Mouse (Mus musculus) intestine, embryonic 14.5 days (tissue): ENCODE results near the gene Tdrd7. TPM values are rescaled to one million over a fixed set of nuclear protein-coding genes. Genes with fewer than 3 reads are reported as not detected.

Experiments
- ATAC-seq: fragments of 200-750 bp; cut with Nextera tagmentation; replicated peaks from 2 replicates; pipeline ENCODE4 v1.8.0; 2017; ENCODE audit warnings: low read depth, moderate number of reproducible peaks, moderate TSS enrichment, moderate library complexity; ENCODE audit not compliant: low FRiP score, low TSS enrichment
- DNase-seq: peaks from one replicate; pipeline ENCODE4 v3.0.0-alpha.2; 2018; ENCODE audit warnings: low spot score
- H3K27ac ChIP-seq: fragments of 300-500 bp; sonication (generic); 2 replicates; pipeline ENCODE4 v1.5.1; 2014; ENCODE audit warnings: low read depth, mild to moderate bottlenecking, control low read depth
- H3K27me3 ChIP-seq: fragments of 300-500 bp; sonication (generic); replicated peaks from 2 replicates; pipeline ENCODE4 v1.6.1; 2014; ENCODE audit warnings: low read length, control low read depth; ENCODE audit not compliant: control insufficient read depth, insufficient read depth
- H3K36me3 ChIP-seq: fragments of 300-500 bp; sonication (generic); 2 replicates; pipeline ENCODE4 v1.6.1; 2014; ENCODE audit warnings: low read length, control low read depth; ENCODE audit not compliant: control insufficient read depth, insufficient read depth
- H3K4me1 ChIP-seq: fragments of 300-500 bp; sonication (generic); replicated peaks from 2 replicates; pipeline ENCODE4 v1.6.1; 2014; ENCODE audit warnings: low read length, control low read depth, mixed read lengths; ENCODE audit not compliant: control insufficient read depth, insufficient read depth
- H3K4me2 ChIP-seq: fragments of 300-500 bp; sonication (generic); 2 replicates; pipeline ENCODE4 v1.6.1; 2014; ENCODE audit warnings: low read length
- H3K4me3 ChIP-seq: fragments of 300-500 bp; sonication (generic); 2 replicates; pipeline ENCODE4 v1.5.1; 2014; ENCODE audit warnings: low read depth, low read length, control low read depth, mixed read lengths
- H3K9ac ChIP-seq: fragments of 300-500 bp; sonication (generic); 2 replicates; pipeline ENCODE4 v1.6.1; 2014; ENCODE audit warnings: mild to moderate bottlenecking, low read length
- H3K9me3 ChIP-seq: fragments of 300-500 bp; sonication (generic); 2 replicates; pipeline ENCODE4 v1.6.1; 2016; ENCODE audit warnings: low read length, control low read depth; ENCODE audit not compliant: control insufficient read depth
- WGBS: fragments of 180-500 bp; shearing (Covaris S2); extraction: QIAGEN DNeasy Blood & Tissue Kit; methylation state at CpG from one replicate; pipeline ENCODE4 v1.1.7; 2014; 5-methylcytosine and 5-hydroxymethylcytosine counted together
- polyA plus RNA-seq: library from polyadenylated mRNA; unstranded; fragments of >200 nt; fragmentation: Nextera tagmentation; extraction: Ambion mirVana; gene quantifications from 2 replicates; pipeline ENCODE4 v1.2.1, GENCODE M21; 2014

The Tdrd7 gene
- polyA plus RNA-seq, 1 experiment from 2014 or later: 20.2 TPM

GRCm38 (mm10) chr4:46075664-46076063 is 110.5 kb downstream of the Tdrd7 start:
- ATAC-seq: no peak
- Histone ChIP-seq H3K4me2 (no peak overlapping the region), H3K27me3 (no peaks in the 10 kb centered on the region), H3K9ac (no peak overlapping the region), H3K36me3 (no peaks in the 10 kb centered on the region), H3K9me3 (no peaks in the 10 kb centered on the region), H3K4me1 (no peaks in the 10 kb centered on the region), H3K27ac (no peak overlapping the region), H3K4me3 (no peak overlapping the region)
- no peak for DNase-seq
- 88% methylated on average over 3 of the region's 3 CpGs for WGBS

DNA sequence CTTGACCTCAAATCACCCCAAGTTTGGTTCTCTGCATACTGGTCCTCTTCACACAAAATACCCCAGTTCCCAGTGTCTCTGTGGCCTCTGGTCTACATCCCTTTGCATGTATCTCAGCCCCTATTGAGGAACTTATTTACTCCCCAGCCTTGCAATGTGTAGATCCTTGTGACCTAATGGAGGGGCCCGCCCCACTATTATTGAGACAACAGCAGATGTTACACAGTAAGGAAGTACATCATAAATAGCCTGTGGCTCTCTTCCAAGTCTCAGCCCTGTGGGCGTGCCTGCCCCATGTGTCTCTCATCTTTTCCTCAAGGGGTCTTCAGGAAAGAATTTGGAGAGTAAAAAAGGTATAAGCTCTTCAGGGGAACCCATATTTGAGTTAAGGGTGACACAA is 111.8 kb downstream of the Tdrd7 start:
- no peak for ATAC-seq
- WGBS: 62% methylated on average over 2 of the region's 2 CpGs
- H3K4me1 ChIP-seq: no peaks in the 10 kb centered on the region
- no peak overlapping the region for H3K27ac ChIP-seq
- H3K36me3 ChIP-seq: no peaks in the 10 kb centered on the region
- H3K9me3 ChIP-seq: no peaks in the 10 kb centered on the region
- H3K9ac ChIP-seq: no peak overlapping the region
- no peak overlapping the region for H3K4me3 ChIP-seq
- H3K27me3 ChIP-seq: no peaks in the 10 kb centered on the region
- no peak overlapping the region for H3K4me2 ChIP-seq
- no peak for DNase-seq

GRCm38 (mm10) chr4:46080261-46080660 is 115.1 kb downstream of the Tdrd7 start:
- Histone ChIP-seq H3K4me3 (no peak overlapping the region), H3K9me3 (no peaks in the 10 kb centered on the region), H3K36me3 (no peaks in the 10 kb centered on the region), H3K27me3 (no peaks in the 10 kb centered on the region), H3K4me2 (no peak overlapping the region), H3K9ac (no peak overlapping the region), H3K4me1 (no peaks in the 10 kb centered on the region), H3K27ac (no peak overlapping the region)
- DNase-seq (no peak), ATAC-seq (no peak)
- 89% methylated on average over 4 of the region's 4 CpGs for WGBS

GRCm38 (mm10) chr4:46082555-46082954 is 117.4 kb downstream of the Tdrd7 start:
- WGBS: 71% methylated on average over 11 of the region's 11 CpGs
- H3K27me3 ChIP-seq: no peaks in the 10 kb centered on the region
- H3K36me3 ChIP-seq: no peaks in the 10 kb centered on the region
- H3K9me3 ChIP-seq: no peaks in the 10 kb centered on the region
- no peak for ATAC-seq
- no peak for DNase-seq
- H3K4me1 ChIP-seq: no peaks in the 10 kb centered on the region
- no peak overlapping the region for H3K4me3 ChIP-seq
- no peak overlapping the region for H3K27ac ChIP-seq
- no peak overlapping the region for H3K9ac ChIP-seq
- H3K4me2 ChIP-seq: no peak overlapping the region

Other genes with a start within 250 kb of the Tdrd7 start
- gene Aldh1b1, start 166.3 kb upstream of the Tdrd7 start, polyA plus RNA-seq: 96.9 and 115 TPM in 2 replicates
- 0.67 and 1.3 TPM in 2 replicates for gene Igfbpl1, start 138.4 kb upstream of the Tdrd7 start, polyA plus RNA-seq
- gene Stra6l, start 116.7 kb upstream of the Tdrd7 start, polyA plus RNA-seq: 6.9 and 8.7 TPM in 2 replicates
- 0.04 TPM in 1 of 2 replicates, not detected in the other for gene Ccdc180, start 75.0 kb upstream of the Tdrd7 start, polyA plus RNA-seq
- gene Tmod1, start 73.6 kb downstream of the Tdrd7 start, polyA plus RNA-seq: 2.5 TPM in 2 replicates
- gene Ncbp1, start 173.3 kb downstream of the Tdrd7 start, polyA plus RNA-seq: 77.6 and 81.5 TPM in 2 replicates
- 25.0 and 31.3 TPM in 2 replicates for gene Tstd2, start 173.4 kb downstream of the Tdrd7 start, polyA plus RNA-seq
- 22.1 and 23.6 TPM in 2 replicates for gene Xpa, start 231.0 kb downstream of the Tdrd7 start, polyA plus RNA-seq